ENCODE assay signal across 10 mouse cellular contexts in genomic region chr13:64098992-64099391, GRCm38 (mm10). TPM values are rescaled to one million over a fixed set of nuclear protein-coding genes. Genes with fewer than 3 reads are reported as not detected.
DNase-seq lines count a peak whose midpoint lies in the region; ATAC-seq and TF ChIP-seq lines count a peak whose summit lies in the region.
"Had no signal": no experiment of that assay in that cellular context is flagged by ENCODE, and none has a peak within 500 bp of the region (broad histone marks: within the 10 kb centered on the region; RNA-seq: fewer than 3 reads in every experiment).

No protein-coding gene starts in this region.

- WGBS in lung, embryonic 14.5 days: 73% methylated on average over 9 of the region's 9 CpGs

- H3K27ac ChIP-seq in left cerebral cortex, adult 2 months: no peak overlapping the region
- H3K27ac ChIP-seq in lung, embryonic 14.5 days (ENCODE audit: low read depth): no peak overlapping the region
- H3K27ac ChIP-seq: midbrain, embryonic 12.5 days had no signal

- no peaks in the 10 kb centered on the region for H3K4me1 ChIP-seq in lung, embryonic 14.5 days (ENCODE audit: insufficient read depth)
- H3K4me1 ChIP-seq: midbrain, embryonic 12.5 days had no signal

- H3K4me2 ChIP-seq in lung, embryonic 14.5 days: no peak overlapping the region
- H3K4me2 ChIP-seq: midbrain, embryonic 12.5 days had no signal

- no peak for ATAC-seq in lung, embryonic 14.5 days (ENCODE audit: insufficient read depth)
- no peak; the same call in 1 of the 2 replicates for ATAC-seq in monocyte, adult 5-6 weeks (replicated peaks; ENCODE audit: insufficient number of reproducible peaks, low FRiP score, low TSS enrichment, poor library complexity, severe bottlenecking)

- no peaks in the 10 kb centered on the region for H3K36me3 ChIP-seq in lung, embryonic 14.5 days (ENCODE audit: insufficient read depth)
- H3K36me3 ChIP-seq: midbrain, embryonic 12.5 days had no signal

- no peaks in the 10 kb centered on the region for H3K9me3 ChIP-seq in lung, embryonic 14.5 days (ENCODE audit: low read depth, low read length)
- H3K9me3 ChIP-seq: midbrain, embryonic 12.5 days had no signal

- no peaks in the 10 kb centered on the region for H3K27me3 ChIP-seq in lung, embryonic 14.5 days (ENCODE audit: insufficient read depth, low read length)

- no peak overlapping the region for H3K4me3 ChIP-seq in left cerebral cortex, adult 2 months
- no peak overlapping the region for H3K4me3 ChIP-seq in lung, embryonic 14.5 days (ENCODE audit: low read depth, low read length)
- H3K4me3 ChIP-seq: midbrain, embryonic 12.5 days had no signal

- peak; percentile 62 for TF ChIP-seq CTCF in left cerebral cortex, adult 2 months (IDR thresholded peaks at IDR 0.05)
- TF ChIP-seq CTCF in lung, embryonic 14.5 days (IDR thresholded peaks at IDR 0.05; ENCODE audit: low read depth): peak; percentile 53

- intact Hi-C loops in left cerebral cortex, adult 2 months (cut with DNase I): no loop called here

- peak; percentile 42 to 59 for DNase-seq in cerebellum, postnatal 10 days
- DNase-seq in cerebellum, adult 8-10 months: no peak
- peak in 1 of 2 experiments; percentile 11 for DNase-seq in left cerebral cortex, adult 2 months (ENCODE audit: extremely low spot score in 1 of 2, low spot score in 2 of 2)
- no peak for DNase-seq in left cerebral cortex, adult 11 months (ENCODE audit: low spot score)
- DNase-seq in R1 (ENCODE audit: low read depth, low spot score): peak; percentile 83
- peak; percentile 57 for DNase-seq in lung, embryonic 14.5 days
- no peak for DNase-seq in layer of hippocampus, adult 8-10 months (ENCODE audit: low spot score in 2 of 2)

- H3K9ac ChIP-seq in lung, embryonic 14.5 days: no peak overlapping the region
- H3K9ac ChIP-seq: midbrain, embryonic 12.5 days had no signal

RNA-seq across cellular contexts. Expression of gene Hsd17b3, which starts 10.0 kb away (rescaled TPM):
- not detected for total RNA-seq in left cerebral cortex, adult 2 months (2021)
- not detected in 2 replicates for polyA plus RNA-seq in lung, embryonic 14.5 days (2014; fragmentation: Nextera tagmentation; extraction: Ambion mirVana)
- not detected in 3 replicates for total RNA-seq in monocyte, adult 5-6 weeks (2017)
- total RNA-seq in layer of hippocampus, adult 8-10 months (2022): not detected
- total RNA-seq: heart, postnatal 10 days had no signal
- polyA plus RNA-seq: midbrain, embryonic 12.5 days had no signal

RNA-seq across cellular contexts. Expression of gene Slc35d2, which starts 30.2 kb away (rescaled TPM):
- under 1 TPM; 0.41 to 0.84 TPM for total RNA-seq in left cerebral cortex, adult 2 months (2021)
- 4.4 and 4.7 TPM in 2 replicates for polyA plus RNA-seq in lung, embryonic 14.5 days (2014; fragmentation: Nextera tagmentation; extraction: Ambion mirVana)
- 24.2 to 36.1 TPM (median 26.4 TPM) in 3 replicates for total RNA-seq in monocyte, adult 5-6 weeks (2017)
- total RNA-seq in layer of hippocampus, adult 8-10 months (2022): 1 to 10 TPM in 3 of 4 experiments, under 1 TPM in 1; 0.52 to 2.0 (median 1.2) TPM

RNA-seq across cellular contexts. Expression of gene Zfp367, which starts 54.0 kb away (rescaled TPM):
- 10 to 100 TPM; 26.8 to 29.3 TPM for total RNA-seq in left cerebral cortex, adult 2 months (2021)
- polyA plus RNA-seq in lung, embryonic 14.5 days (2014; fragmentation: Nextera tagmentation; extraction: Ambion mirVana): 29.5 and 33.6 TPM in 2 replicates
- 19.2 to 26.9 TPM (median 21.2 TPM) in 3 replicates for total RNA-seq in monocyte, adult 5-6 weeks (2017)
- 10 to 100 TPM; 13.6 to 22.2 (median 15.2) TPM for total RNA-seq in layer of hippocampus, adult 8-10 months (2022)

Comparison
In these comparisons a context has a peak if more than half of its experiments do, and no peak if none do; other contexts are left out.
1. DNase-seq: peak in cerebellum, postnatal 10 days (2 of 2), R1 (single experiment) and lung, embryonic 14.5 days (single experiment); none in cerebellum, adult 8-10 months (single experiment), left cerebral cortex, adult 11 months (single experiment) and layer of hippocampus, adult 8-10 months (0 of 2).